Mouse (Mus musculus) heart, postnatal 0 days (tissue): ENCODE data around the gene Prkacb.

ENCODE experiments used
- CTCF ChIP-seq: IDR thresholded peaks from 2 replicates; pipeline ENCODE4 v1.5.1; 2016; ENCODE audit warnings: antibody characterized with exemption, control low read depth, low read depth
- EP300 ChIP-seq: IDR thresholded peaks from 2 replicates; pipeline ENCODE4 v1.6.1; 2016; ENCODE audit warnings: antibody characterized with exemption, low read depth

DNA sequence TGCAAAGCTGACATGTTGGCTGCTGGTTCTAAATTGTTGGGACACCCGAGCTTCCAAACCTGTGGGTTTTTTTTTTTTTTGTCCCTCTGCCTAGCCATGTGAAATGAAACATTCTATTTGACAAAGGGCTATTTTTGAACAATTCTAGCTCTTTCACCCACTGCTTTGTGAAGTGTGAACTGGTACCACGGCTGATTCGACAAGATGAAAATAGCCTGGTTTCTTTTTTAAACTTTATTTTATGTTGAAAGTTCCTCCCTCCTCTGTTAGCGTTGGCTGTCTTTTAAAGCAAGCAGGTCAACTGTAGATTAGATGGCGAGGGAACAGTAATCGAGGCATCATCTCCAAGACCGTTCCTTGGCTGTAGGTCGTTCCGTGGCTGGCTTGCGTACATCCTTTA is 44.6 kb upstream of the Prkacb start:
- TF ChIP-seq CTCF (no peak), EP300 (no peak)
